Mouse (Mus musculus) thymus, adult 2 months (tissue): Measurements from ENCODE around the gene Brca2.

Experiments
- CTCF ChIP-seq: fragments of 200-500 bp; IDR thresholded peaks from 2 replicates; pipeline ENCODE4 v1.5.1; 2012; ENCODE audit warnings: mild to moderate bottlenecking, control low read depth, low read length, moderate library complexity, borderline replicate concordance; ENCODE audit not compliant: control insufficient read depth, poor library complexity, insufficient read depth; ENCODE audit errors: extremely low read depth
- POLR2A ChIP-seq: fragments of 200-500 bp; IDR thresholded peaks from 2 replicates; pipeline ENCODE4 v1.6.1; 2012; ENCODE audit warnings: mild to moderate bottlenecking, low read length, control low read depth, moderate library complexity; ENCODE audit not compliant: control insufficient read depth, poor library complexity, insufficient read depth; ENCODE audit errors: extremely low read depth

GRCm38 (mm10) chr5:150583181-150583580, 60.8 kb downstream of the Brca2 start:
- TF ChIP-seq CTCF (no peak), POLR2A (no peak)
